Mouse (Mus musculus) forelimb bud, embryonic 11.5 days (tissue): Measurements from ENCODE around the gene Ankrd52.
"Not testable (repeated sequence)": the region's sequence is repeated elsewhere in the genome, so short reads cannot be mapped to it uniquely, and the experiment has no call there.

Source experiments
- DNase-seq: peaks from one replicate; pipeline ENCODE4 v3.0.0-alpha.2; 2012; ENCODE audit warnings: low read depth, low spot score

Gene Ankrd52

GRCm38 (mm10) chr10:128376455-128377211 lies at the start of gene Ankrd52:
Ankrd52 (plus strand) TSS chr10:128377115.
- DNase-seq = peak; percentile 67

GRCm38 (mm10) chr10:128327610-128328009 lies 49.3 kb upstream of the Ankrd52 start:
- no peak for DNase-seq

GRCm38 (mm10) chr10:128332358-128333249 lies 44.3 kb upstream of the Ankrd52 start:
- DNase-seq = not testable (repeated sequence)

- DNase-seq = peak; percentile 73
Observed at GRCm38 (mm10) chr10:128335582-128335981, 41.3 kb upstream of the Ankrd52 start.

- DNase-seq = no peak
Observed at GRCm38 (mm10) chr10:128336195-128336594, 40.7 kb upstream of the Ankrd52 start.

GRCm38 (mm10) chr10:128336597-128336996 lies 40.3 kb upstream of the Ankrd52 start:
- no peak for DNase-seq

GRCm38 (mm10) chr10:128337306-128338181 lies 39.4 kb upstream of the Ankrd52 start, which contains the start of gene Cs:
Cs (plus strand) TSS chr10:128337734.
- peak; percentile 98 for DNase-seq

- DNase-seq = no peak
Observed at GRCm38 (mm10) chr10:128338415-128338814, 38.5 kb upstream of the Ankrd52 start.

- DNase-seq = no peak
Observed at GRCm38 (mm10) chr10:128338948-128339347, 38.0 kb upstream of the Ankrd52 start.

- no peak for DNase-seq
Observed at GRCm38 (mm10) chr10:128340257-128340656, 36.7 kb upstream of the Ankrd52 start.

- no peak for DNase-seq
Observed at GRCm38 (mm10) chr10:128343436-128343835, 33.5 kb upstream of the Ankrd52 start.

GRCm38 (mm10) chr10:128344568-128345275 lies 32.2 kb upstream of the Ankrd52 start:
- no peak for DNase-seq

GRCm38 (mm10) chr10:128347541-128347940 lies 29.4 kb upstream of the Ankrd52 start:
- DNase-seq = no peak

- peak; percentile 43 for DNase-seq
Observed at GRCm38 (mm10) chr10:128358796-128359195, 18.1 kb upstream of the Ankrd52 start.

GRCm38 (mm10) chr10:128359226-128359625 lies 17.7 kb upstream of the Ankrd52 start:
- DNase-seq = no peak

- DNase-seq = no peak
Observed at GRCm38 (mm10) chr10:128361836-128362235, 15.1 kb upstream of the Ankrd52 start.

GRCm38 (mm10) chr10:128362568-128362967 lies 14.3 kb upstream of the Ankrd52 start:
- peak; percentile 53 for DNase-seq

GRCm38 (mm10) chr10:128367899-128368401 lies 9.0 kb upstream of the Ankrd52 start:
- no peak for DNase-seq

GRCm38 (mm10) chr10:128368402-128369217 lies 8.3 kb upstream of the Ankrd52 start, which contains the start of gene Coq10a:
Coq10a (minus strand) TSS chr10:128368997.
- peak; percentile 84 for DNase-seq

- no peak for DNase-seq
Observed at GRCm38 (mm10) chr10:128369218-128369543, 7.7 kb upstream of the Ankrd52 start.
